Mouse (Mus musculus): ENCODE measurements around the gene Hsp90aa1. TPM values are rescaled to one million over a fixed set of nuclear protein-coding genes. Genes with fewer than 3 reads are reported as not detected.
A peak's percentile ranks its signal among the peaks of the same experiment; 100 is the strongest.
"Not testable (repeated sequence)": the region's sequence is repeated elsewhere in the genome, so short reads cannot be mapped to it uniquely, and the experiment has no call there.

Gene Hsp90aa1
- polyA plus RNA-seq (2015; fragmentation: Nextera tagmentation; extraction: Ambion mirVana), result 1,417 and 1,497 TPM in 2 replicates

GRCm38 (mm10) chr12:110702556-110702955 is at the start of gene Hsp90aa1:
TSS of gene Hsp90aa1 (minus strand) at chr12:110702728.
- Histone ChIP-seq H3K27ac (replicated peaks) (no peak within 1 kb of the TSS), H3K4me2 (no peak within 1 kb of the TSS)

GRCm38 (mm10) chr12:110750770-110751439 is 48.4 kb upstream of the Hsp90aa1 start:
- Histone ChIP-seq H3K4me3 (no peak overlapping the region), H3K36me3 (peaks cover 4% of the 10 kb centered on the region; the same call in 1 of the 2 replicates), H3K27ac (replicated peaks) (no peak overlapping the region), H3K4me1 (replicated peaks) (no peaks in the 10 kb centered on the region), H3K9ac (no peak overlapping the region), H3K4me2 (no peak overlapping the region), H3K9me3 (no peaks in the 10 kb centered on the region), H3K27me3 (no peaks in the 10 kb centered on the region)
- no peak for ATAC-seq (ENCODE audit: low FRiP score, low read depth)
- WGBS, result 83% methylated on average over 10 of the region's 10 CpGs

More at GRCm38 (mm10) chr12:110702556-110702955, at the start of gene Hsp90aa1:
- no peaks in the 10 kb centered on the region for H3K27me3 ChIP-seq
- H3K9me3 ChIP-seq, result no peaks in the 10 kb centered on the region
- 45% methylated on average over 4 of the region's 4 CpGs for WGBS
- no peaks in the 10 kb centered on the region for H3K36me3 ChIP-seq
- ATAC-seq (ENCODE audit: low FRiP score, low read depth), result no peak
- no peak within 1 kb of the TSS for H3K9ac ChIP-seq
- H3K4me1 ChIP-seq (replicated peaks), result peaks cover 15% of the 10 kb centered on the region
- no peak within 1 kb of the TSS for H3K4me3 ChIP-seq

- H3K36me3 ChIP-seq, result no peaks in the 10 kb centered on the region
- peak overlapping the region; percentile 89 for H3K27ac ChIP-seq (replicated peaks)
- peak overlapping the region; percentile 68 for H3K9ac ChIP-seq
- peaks cover 26% of the 10 kb centered on the region for H3K4me1 ChIP-seq (replicated peaks)
- H3K4me3 ChIP-seq, result peak overlapping the region; percentile 62
- H3K4me2 ChIP-seq, result peak overlapping the region; percentile 79
- H3K27me3 ChIP-seq, result no peaks in the 10 kb centered on the region
- H3K9me3 ChIP-seq, result no peaks in the 10 kb centered on the region
- under 1% methylated on average over 65 of the region's 72 CpGs for WGBS
- ATAC-seq (ENCODE audit: low FRiP score, low read depth), result peak; percentile 82
Measured at GRCm38 (mm10) chr12:110738158-110738921, 35.8 kb upstream of the Hsp90aa1 start.

- H3K4me1 ChIP-seq (replicated peaks), result peaks cover 26% of the 10 kb centered on the region
- peak within 1 kb of the TSS; percentile 89 for H3K27ac ChIP-seq (replicated peaks)
- H3K27me3 ChIP-seq, result no peaks in the 10 kb centered on the region
- WGBS, result under 1% methylated on average over 69 of the region's 69 CpGs
- H3K4me3 ChIP-seq, result peak within 1 kb of the TSS; percentile 62
- peak; percentile 97 for ATAC-seq (ENCODE audit: low FRiP score, low read depth)
- H3K4me2 ChIP-seq, result peak within 1 kb of the TSS; percentile 79
- H3K9ac ChIP-seq, result peak within 1 kb of the TSS; percentile 68
- H3K36me3 ChIP-seq, result no peaks in the 10 kb centered on the region
- no peaks in the 10 kb centered on the region for H3K9me3 ChIP-seq
Measured at GRCm38 (mm10) chr12:110737170-110738157, 34.9 kb upstream of the Hsp90aa1 start, which contains the start of gene Wdr20. TSS of gene Wdr20 (plus strand) at chr12:110737944.

GRCm38 (mm10) chr12:110736641-110737040 is 34.1 kb upstream of the Hsp90aa1 start:
- Histone ChIP-seq H3K27ac (replicated peaks) (no peak overlapping the region), H3K36me3 (no peaks in the 10 kb centered on the region), H3K4me1 (replicated peaks) (peaks cover 26% of the 10 kb centered on the region), H3K4me3 (peak overlapping the region; percentile 62), H3K9ac (no peak overlapping the region), H3K27me3 (no peaks in the 10 kb centered on the region), H3K9me3 (no peaks in the 10 kb centered on the region), H3K4me2 (peak overlapping the region; percentile 66)
- ATAC-seq (ENCODE audit: low FRiP score, low read depth), result no peak
- WGBS, result 16% methylated on average over 4 of the region's 4 CpGs

- not testable (repeated sequence) for H3K27ac ChIP-seq (replicated peaks); ATAC-seq (ENCODE audit: low FRiP score, low read depth); H3K4me3 ChIP-seq; H3K9me3 ChIP-seq; H3K4me2 ChIP-seq; H3K4me1 ChIP-seq (replicated peaks); H3K9ac ChIP-seq; H3K36me3 ChIP-seq; H3K27me3 ChIP-seq
- WGBS, result 96% methylated on average over 3 of the region's 3 CpGs
Measured at GRCm38 (mm10) chr12:110733254-110733653, 30.7 kb upstream of the Hsp90aa1 start.

- no peak overlapping the region for H3K9ac ChIP-seq
- H3K27ac ChIP-seq (replicated peaks), result no peak overlapping the region
- H3K36me3 ChIP-seq, result no peaks in the 10 kb centered on the region
- WGBS, result 54% methylated on average over 1 of the region's 1 CpGs
- no peaks in the 10 kb centered on the region for H3K4me1 ChIP-seq (replicated peaks)
- H3K4me3 ChIP-seq, result no peak overlapping the region
- no peaks in the 10 kb centered on the region for H3K27me3 ChIP-seq
- no peaks in the 10 kb centered on the region for H3K9me3 ChIP-seq
- H3K4me2 ChIP-seq, result no peak overlapping the region
- no peak for ATAC-seq (ENCODE audit: low FRiP score, low read depth)
Measured at GRCm38 (mm10) chr12:110726428-110726827, 23.9 kb upstream of the Hsp90aa1 start.

- no peak overlapping the region for H3K27ac ChIP-seq (replicated peaks)
Measured at GRCm38 (mm10) chr12:110725489-110725888, 23.0 kb upstream of the Hsp90aa1 start.

GRCm38 (mm10) chr12:110725051-110725450 is 22.5 kb upstream of the Hsp90aa1 start:
- Histone ChIP-seq H3K27me3 (0 out of 2 replicates have a peak, but pooled peaks cover 3% of the 10 kb centered on the region), H3K4me3 (no peak overlapping the region), H3K9me3 (no peaks in the 10 kb centered on the region), H3K27ac (replicated peaks) (no peak overlapping the region), H3K36me3 (no peaks in the 10 kb centered on the region), H3K4me1 (replicated peaks) (no peaks in the 10 kb centered on the region), H3K9ac (no peak overlapping the region), H3K4me2 (no peak overlapping the region)
- no peak for ATAC-seq (ENCODE audit: low FRiP score, low read depth)
- 94% methylated on average over 5 of the region's 5 CpGs for WGBS

More at GRCm38 (mm10) chr12:110725489-110725888, 23.0 kb upstream of the Hsp90aa1 start:
- Histone ChIP-seq H3K4me3 (no peak overlapping the region), H3K4me2 (no peak overlapping the region), H3K27me3 (no peaks in the 10 kb centered on the region), H3K9ac (no peak overlapping the region), H3K9me3 (no peaks in the 10 kb centered on the region), H3K36me3 (no peaks in the 10 kb centered on the region), H3K4me1 (replicated peaks) (no peaks in the 10 kb centered on the region)
- ATAC-seq (ENCODE audit: low FRiP score, low read depth), result no peak
- WGBS, result 91% methylated on average over 5 of the region's 5 CpGs

GRCm38 (mm10) chr12:110716004-110716403 is 13.5 kb upstream of the Hsp90aa1 start:
- Histone ChIP-seq H3K4me1 (replicated peaks) (no peaks in the 10 kb centered on the region), H3K27ac (replicated peaks) (no peak overlapping the region), H3K9ac (no peak overlapping the region), H3K4me3 (no peak overlapping the region), H3K27me3 (0 out of 2 replicates have a peak, but pooled peaks cover 3% of the 10 kb centered on the region), H3K36me3 (no peaks in the 10 kb centered on the region), H3K4me2 (no peak overlapping the region), H3K9me3 (no peaks in the 10 kb centered on the region)
- WGBS, result 33% methylated on average over 5 of the region's 5 CpGs
- ATAC-seq (ENCODE audit: low FRiP score, low read depth), result no peak

- Histone ChIP-seq H3K27me3 (no peaks in the 10 kb centered on the region), H3K4me2 (no peak overlapping the region), H3K36me3 (no peaks in the 10 kb centered on the region), H3K9ac (no peak overlapping the region), H3K4me3 (no peak overlapping the region), H3K4me1 (replicated peaks) (no peaks in the 10 kb centered on the region), H3K9me3 (no peaks in the 10 kb centered on the region), H3K27ac (replicated peaks) (no peak overlapping the region)
- ATAC-seq (ENCODE audit: low FRiP score, low read depth), result no peak
- WGBS, result 93% methylated on average over 6 of the region's 6 CpGs
Measured at GRCm38 (mm10) chr12:110714215-110714614, 11.7 kb upstream of the Hsp90aa1 start.

All from hindbrain, embryonic 15.5 days (tissue).